Mouse (Mus musculus) left cerebral cortex, adult 2 months (tissue): ENCODE results near the gene Lrfn2. TPM values are rescaled to one million over a fixed set of nuclear protein-coding genes. Genes with fewer than 3 reads are reported as not detected.

Experiments used
- DNase-seq, 2 experiments: peaks; one replicate each; pipeline ENCODE4 v3.0.0; 2021 to 2022; ENCODE audit warnings: low spot score in 2 of 2, mixed read lengths in 1 of 2; ENCODE audit errors: extremely low spot score in 1 of 2
- H3K27ac ChIP-seq: fragments of 200-600 bp; 2 replicates; pipeline ENCODE4 v1.8.1; 2022
- H3K4me3 ChIP-seq: fragments of 200-600 bp; 2 replicates; pipeline ENCODE4 v1.8.1; 2022
- CTCF ChIP-seq: fragments of 200-600 bp; IDR thresholded peaks from 2 replicates; pipeline ENCODE4 v1.8.1; 2022; ENCODE audit warnings: antibody characterized with exemption, mild to moderate bottlenecking, moderate library complexity
- intact Hi-C: fragments of 180-260 bp; cut with DNase I; formaldehyde crosslinking; loops from one replicate; pipeline ENCODE4 v1.15.1; 2025
- long read RNA-seq, 2 experiments: library from polyadenylated mRNA; stranded (forward); transcript quantifications; one replicate each; pipeline ENCODE4 v2.0.0; 2021; ENCODE audit warnings: borderline mapping rate in 2 of 2
- total RNA-seq, 2 experiments: library from RNA; stranded (reverse); gene quantifications; 2 replicates each; pipeline ENCODE4 v1.2.3; 2021

Gene Lrfn2
- total RNA-seq: 10 to 100 TPM; 36.9 to 38.9 TPM
- long read RNA-seq, experiment 1, transcript Lrfn2-201 (3 exons, 3,202 nt): major isoform, 14 of 19 reads
- long read RNA-seq, experiment 1, partial matches to known transcripts: 1 of 19 reads
- long read RNA-seq, experiment 1, other reads (novel, unspliced or antisense): 4 of 19 reads
- long read RNA-seq, experiment 2, transcript Lrfn2-201 (3 exons, 3,202 nt): major isoform, 13 of 16 reads
- long read RNA-seq, experiment 2, partial matches to known transcripts: 1 of 16 reads
- long read RNA-seq, experiment 2, other reads (novel, unspliced or antisense): 2 of 16 reads

GRCm38 (mm10) chr17:48931621-48932405 is at the start of gene Lrfn2:
TSS of gene Lrfn2 (plus strand) at chr17:48932379.
- TF ChIP-seq CTCF: peak; percentile 77
- intact Hi-C loops: loop anchor here (1.0 to 5.0 kb wide), 8 partner anchors 100 to 469 kb away; no protein-coding TSS in a partner anchor
- peak within 1 kb of the TSS; percentile 85 for H3K4me3 ChIP-seq
- peak within 1 kb of the TSS; percentile 84 for H3K27ac ChIP-seq
- DNase-seq: peak; percentile 88 to 89

DNA sequence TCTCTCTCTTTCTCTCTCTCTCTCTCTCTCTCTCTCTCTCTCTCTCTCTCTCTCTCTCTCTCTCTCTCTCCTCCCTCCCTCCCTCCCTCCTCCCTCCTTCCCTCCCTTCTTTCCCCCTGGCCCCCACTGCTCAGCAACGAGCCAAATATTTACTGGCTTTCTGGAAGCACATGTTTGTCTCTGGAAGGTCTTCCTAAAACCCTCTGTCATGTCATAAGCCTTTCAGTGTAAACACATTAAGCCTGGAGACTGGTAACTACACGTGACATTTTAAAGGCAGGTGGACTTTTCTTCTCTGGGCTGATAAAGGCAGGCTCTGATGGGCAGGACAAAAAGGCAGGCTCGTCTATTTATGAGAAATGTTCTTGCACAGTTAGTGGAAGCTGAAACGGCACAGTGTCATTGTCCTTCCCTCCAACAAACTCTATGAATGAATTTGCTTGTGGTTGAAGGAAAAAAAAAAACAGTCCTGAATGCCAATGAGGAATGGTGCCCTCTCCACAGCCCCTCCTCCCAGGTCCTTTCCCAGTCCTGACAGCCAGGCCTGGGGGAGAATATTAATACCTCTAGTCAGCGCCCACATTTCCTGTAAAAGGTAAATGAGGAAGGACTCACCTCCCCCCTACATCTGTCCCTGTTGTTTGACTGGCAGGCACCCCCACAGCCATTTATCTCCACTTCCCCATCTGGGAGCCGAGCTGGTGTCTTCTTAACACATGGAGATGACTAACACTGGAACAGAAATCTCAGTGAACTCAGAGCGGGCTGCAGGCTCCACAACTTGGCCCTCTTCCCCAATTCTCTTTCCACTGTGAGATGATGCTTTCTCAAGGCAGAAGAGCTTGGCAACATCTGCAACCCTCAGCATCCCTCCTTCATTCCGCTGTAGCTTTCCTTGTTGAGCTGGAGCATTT is 44.5 kb upstream of the Lrfn2 start:
- DNase-seq: peak; percentile 65 to 73
- Histone ChIP-seq H3K27ac (peak overlapping the region; percentile 71), H3K4me3 (no peak overlapping the region)
- intact Hi-C loops: loop anchor here (5.0 kb wide), 1 partner anchor 35 kb away; no protein-coding TSS in a partner anchor
- no peak for TF ChIP-seq CTCF

- intact Hi-C loops: no loop called here
- TF ChIP-seq CTCF: no peak
- Histone ChIP-seq H3K4me3 (no peak overlapping the region), H3K27ac (no peak overlapping the region)
- DNase-seq: no peak
Measured at GRCm38 (mm10) chr17:48905286-48906040, 26.7 kb upstream of the Lrfn2 start.

GRCm38 (mm10) chr17:48913437-48913836 is 18.7 kb upstream of the Lrfn2 start:
- no peak overlapping the region for H3K27ac ChIP-seq
- intact Hi-C loops: no loop called here
- no peak for DNase-seq
- TF ChIP-seq CTCF: no peak
- no peak overlapping the region for H3K4me3 ChIP-seq

GRCm38 (mm10) chr17:48917411-48917810 is 14.8 kb upstream of the Lrfn2 start:
- Histone ChIP-seq H3K4me3 (no peak overlapping the region), H3K27ac (no peak overlapping the region; the same call in 1 of the 2 replicates)
- TF ChIP-seq CTCF: no peak
- no peak for DNase-seq
- intact Hi-C loops: no loop called here

DNA sequence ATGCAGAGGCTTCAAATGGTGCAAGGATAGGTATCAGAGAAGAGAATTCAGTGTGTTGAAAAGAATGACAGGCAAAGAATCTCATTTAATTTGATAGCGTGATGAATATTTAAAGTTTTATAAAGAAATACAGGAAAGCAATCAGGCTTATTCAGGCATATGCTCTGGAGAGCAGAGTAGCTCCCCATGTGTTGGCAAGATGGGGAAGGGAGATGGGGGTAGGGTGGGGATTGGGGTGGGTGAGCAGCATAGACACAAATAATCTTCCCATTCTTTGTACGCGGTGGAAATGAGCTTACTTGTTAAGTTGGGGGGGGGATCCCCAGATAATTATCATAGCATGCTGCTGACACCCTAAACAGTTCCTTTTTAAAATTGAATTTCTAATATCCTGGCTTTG is 13.7 kb upstream of the Lrfn2 start:
- DNase-seq: no peak
- TF ChIP-seq CTCF: no peak
- intact Hi-C loops: no loop called here
- no peak overlapping the region for H3K4me3 ChIP-seq
- no peak overlapping the region for H3K27ac ChIP-seq

- DNase-seq: no peak
- Histone ChIP-seq H3K4me3 (no peak overlapping the region), H3K27ac (0 out of 2 replicates have a peak overlapping the region, but pooled peaks have one; percentile 4)
- intact Hi-C loops: loop anchor here (5.0 kb wide), 2 partner anchors 36 to 131 kb away; no protein-coding TSS in a partner anchor
- no peak for TF ChIP-seq CTCF
Measured at GRCm38 (mm10) chr17:48922905-48923304, 9.3 kb upstream of the Lrfn2 start.

GRCm38 (mm10) chr17:48925426-48925825 is 6.8 kb upstream of the Lrfn2 start:
- no peak for TF ChIP-seq CTCF
- no peak overlapping the region for H3K4me3 ChIP-seq
- DNase-seq: no peak
- intact Hi-C loops: no loop called here
- H3K27ac ChIP-seq: no peak overlapping the region

DNA sequence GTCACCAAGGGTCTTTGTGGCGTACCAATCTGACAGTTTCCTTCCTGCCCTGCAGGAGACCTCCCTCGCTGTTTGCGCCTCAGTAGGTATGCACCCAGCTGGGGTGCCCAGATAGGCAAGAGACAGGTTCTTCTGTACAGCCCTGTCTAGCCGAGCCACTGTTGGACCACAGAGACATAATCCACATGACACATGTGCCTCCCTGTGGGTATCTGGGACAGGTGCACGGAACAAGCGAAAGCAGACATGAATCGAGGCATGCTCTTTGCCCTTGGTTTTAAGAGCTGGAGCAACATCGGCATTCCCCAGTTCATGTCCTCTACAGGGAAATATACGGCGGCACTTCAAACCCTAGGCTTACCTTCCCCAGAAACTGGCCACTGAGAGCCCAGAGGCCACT is 1.2 kb upstream of the Lrfn2 start:
- TF ChIP-seq CTCF: no peak; the same call in 1 of the 2 replicates
- intact Hi-C loops: loop anchor here (1.0 to 5.0 kb wide), 6 partner anchors 101 to 464 kb away; no protein-coding TSS in a partner anchor
- DNase-seq: peak; percentile 29
- Histone ChIP-seq H3K4me3 (peak overlapping the region; percentile 85), H3K27ac (peak overlapping the region; percentile 84; the same call in 1 of the 2 replicates)

DNA sequence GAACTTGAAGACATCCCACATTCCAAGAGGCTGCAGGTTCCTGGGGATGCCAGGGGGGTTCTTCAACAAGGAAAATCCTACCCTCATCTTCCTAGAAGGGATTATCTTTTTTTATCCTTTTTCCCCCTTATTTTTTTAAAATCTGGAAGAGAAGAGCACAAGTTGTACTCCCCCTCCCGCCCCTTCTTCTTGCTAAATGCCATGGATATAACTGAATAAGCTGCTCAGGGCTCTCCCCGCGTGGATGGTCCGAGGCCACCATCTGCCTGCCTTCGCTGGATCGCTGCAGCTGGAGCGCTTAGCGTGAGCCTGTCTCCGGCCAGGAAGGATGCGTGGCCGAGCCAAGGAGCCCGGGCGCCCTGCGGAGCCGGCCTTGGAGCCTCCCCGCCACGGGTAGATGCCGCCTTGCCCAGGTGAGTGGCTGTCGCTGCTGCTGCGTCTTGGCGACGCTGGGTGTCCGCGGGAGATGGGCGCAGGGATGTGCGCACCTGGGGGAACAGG is 277 bp downstream of the Lrfn2 start:
- TF ChIP-seq CTCF: no peak
- Histone ChIP-seq H3K4me3 (peak overlapping the region; percentile 85), H3K27ac (peak overlapping the region; percentile 80)
- intact Hi-C loops: loop anchor here (2.0 to 5.0 kb wide), 7 partner anchors 100 to 468 kb away; no protein-coding TSS in a partner anchor
- DNase-seq: peak in 1 of 2 experiments; percentile 46
